In the genomic region with DNA sequence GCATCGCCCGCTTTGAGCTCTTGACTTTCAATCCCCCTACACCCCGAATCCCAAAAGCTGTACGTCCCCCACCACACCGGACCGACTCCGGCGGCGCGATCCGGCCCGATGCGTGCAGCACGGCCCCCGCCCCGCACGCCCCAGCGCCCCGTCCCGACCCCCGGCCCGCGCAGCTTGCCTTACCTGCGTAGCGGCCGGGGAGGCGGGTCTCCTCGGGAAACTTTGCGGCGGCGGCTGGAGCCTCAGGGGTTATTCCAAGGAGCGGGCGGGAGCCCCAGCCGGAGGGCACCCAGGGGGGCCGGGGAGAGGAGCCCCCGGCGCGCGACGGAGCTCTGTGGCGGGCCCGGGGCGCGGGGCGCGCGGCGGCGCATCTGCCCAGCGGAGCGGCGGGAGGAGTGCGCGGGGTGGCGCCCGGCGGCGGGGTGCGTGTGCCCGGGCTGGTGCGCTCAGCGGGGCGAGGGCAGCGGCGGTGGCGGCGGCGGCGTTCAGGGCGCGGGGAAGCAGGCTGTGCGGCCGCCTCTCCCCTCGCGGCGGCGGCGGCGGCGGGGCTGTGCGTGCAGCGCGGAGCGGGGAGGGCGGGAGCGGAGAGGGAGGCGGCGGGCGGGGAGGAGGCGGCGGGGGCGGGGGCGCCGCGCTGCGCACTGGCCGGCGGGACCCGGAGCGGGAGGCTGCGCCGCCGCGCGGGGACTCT, we compare ENCODE assay signal across 8 mouse cellular contexts. TPM values are rescaled to one million over a fixed set of nuclear protein-coding genes. Genes with fewer than 3 reads are reported as not detected.
DNase-seq lines count a peak whose midpoint lies in the region; ATAC-seq lines count a peak whose summit lies in the region.

No protein-coding gene starts in this region.

- DNase-seq in kidney, adult 18-20 months, result peak; percentile 58
- DNase-seq in kidney, adult 9 months, result no peak
- DNase-seq in adrenal gland, postnatal 25 days, result peak; percentile 52
- peak; percentile 64 for DNase-seq in kidney, postnatal 14 days
- no peak for DNase-seq in ovary, adult 18-20 months (ENCODE audit: low spot score)
- DNase-seq in frontal cortex, postnatal 14 days (ENCODE audit: low spot score in 2 of 2), result no peak

- ATAC-seq in embryonic facial prominence, embryonic 15.5 days (ENCODE audit: insufficient number of reproducible peaks, low FRiP score, low TSS enrichment, low read depth), result peak; percentile 36; the same call in 1 of the 2 replicates
- ATAC-seq in neural tube, embryonic 14.5 days (ENCODE audit: low read depth), result peak; percentile 29; the same call in 1 of the 2 replicates

- H3K9ac ChIP-seq in embryonic facial prominence, embryonic 15.5 days, result peak overlapping the region; percentile 75
- H3K9ac ChIP-seq in neural tube, embryonic 14.5 days (replicated peaks; ENCODE audit: low read depth, low read length), result peak overlapping the region; percentile 74

- H3K27ac ChIP-seq in embryonic facial prominence, embryonic 15.5 days (replicated peaks), result peak overlapping the region; percentile 55; the same call in 1 of the 2 replicates
- H3K27ac ChIP-seq in neural tube, embryonic 14.5 days (ENCODE audit: low read depth, low read length), result peak overlapping the region; percentile 44

- peak overlapping the region; percentile 76 for H3K4me3 ChIP-seq in embryonic facial prominence, embryonic 15.5 days (replicated peaks)
- H3K4me3 ChIP-seq in neural tube, embryonic 14.5 days (ENCODE audit: low read depth, low read length), result peak overlapping the region; percentile 76

- peaks cover 35% of the 10 kb centered on the region for H3K4me1 ChIP-seq in embryonic facial prominence, embryonic 15.5 days
- H3K4me1 ChIP-seq in neural tube, embryonic 14.5 days (ENCODE audit: control insufficient read depth, insufficient read depth, low read length), result peaks cover 21% of the 10 kb centered on the region

- peak overlapping the region; percentile 95 for H3K4me2 ChIP-seq in embryonic facial prominence, embryonic 15.5 days (replicated peaks)
- peak overlapping the region; percentile 91 for H3K4me2 ChIP-seq in neural tube, embryonic 14.5 days (ENCODE audit: low read depth, low read length)

- H3K36me3 ChIP-seq in embryonic facial prominence, embryonic 15.5 days, result no peaks in the 10 kb centered on the region
- H3K36me3 ChIP-seq in neural tube, embryonic 14.5 days (ENCODE audit: control insufficient read depth, insufficient read depth, low read length), result no peaks in the 10 kb centered on the region

- H3K27me3 ChIP-seq in embryonic facial prominence, embryonic 15.5 days, result peaks cover 18% of the 10 kb centered on the region
- peaks cover 13% of the 10 kb centered on the region; the same call in 1 of the 2 replicates for H3K27me3 ChIP-seq in neural tube, embryonic 14.5 days (ENCODE audit: control insufficient read depth, insufficient read depth, low read length)

- under 1% methylated on average over 78 of the region's 105 CpGs for WGBS in embryonic facial prominence, embryonic 15.5 days
- WGBS in neural tube, embryonic 14.5 days, result 0% methylated on average over 35 of the region's 105 CpGs

- no peaks in the 10 kb centered on the region for H3K9me3 ChIP-seq in embryonic facial prominence, embryonic 15.5 days (replicated peaks)
- no peaks in the 10 kb centered on the region for H3K9me3 ChIP-seq in neural tube, embryonic 14.5 days (ENCODE audit: control insufficient read depth, low read length)

RNA-seq across cellular contexts. Expression of a gene that starts 40.5 kb away (rescaled TPM):
- 102 and 132 TPM in 2 replicates for total RNA-seq in adrenal gland, postnatal 25 days (2021)
- 206 and 214 TPM in 2 replicates for polyA plus RNA-seq in embryonic facial prominence, embryonic 15.5 days (2015; fragmentation: Nextera tagmentation; extraction: Ambion mirVana)
- 240 and 255 TPM in 2 replicates for polyA plus RNA-seq in neural tube, embryonic 14.5 days (2014; fragmentation: Nextera tagmentation; extraction: Ambion mirVana)

RNA-seq across cellular contexts. Expression of a gene that starts 51.8 kb away (rescaled TPM):
- total RNA-seq in adrenal gland, postnatal 25 days (2021), result 781 and 926 TPM in 2 replicates
- 822 and 870 TPM in 2 replicates for polyA plus RNA-seq in embryonic facial prominence, embryonic 15.5 days (2015; fragmentation: Nextera tagmentation; extraction: Ambion mirVana)
- polyA plus RNA-seq in neural tube, embryonic 14.5 days (2014; fragmentation: Nextera tagmentation; extraction: Ambion mirVana), result 1,130 and 1,330 TPM in 2 replicates

Comparison
In these comparisons a context has a peak if more than half of its experiments do, and no peak if none do; other contexts are left out.
1. DNase-seq: peak in kidney, adult 18-20 months (single experiment), adrenal gland, postnatal 25 days (single experiment) and kidney, postnatal 14 days (single experiment); none in kidney, adult 9 months (single experiment), ovary, adult 18-20 months (single experiment) and frontal cortex, postnatal 14 days (0 of 2).